Mouse (Mus musculus): ENCODE results near the gene Asna1.

- TF ChIP-seq CTCF (IDR thresholded peaks at IDR 0.05; ENCODE audit: control insufficient read depth, insufficient read depth, insufficient read length) = no peak
- TF ChIP-seq USF1 (IDR thresholded peaks at IDR 0.05; ENCODE audit: low read depth) = no peak
- TF ChIP-seq MAX (IDR thresholded peaks at IDR 0.05) = no peak
- no peak for TF ChIP-seq MYOD1 (IDR thresholded peaks at IDR 0.05; ENCODE audit: control insufficient read depth, insufficient read length, low read depth)
- TF ChIP-seq MYOG (IDR thresholded peaks at IDR 0.05; ENCODE audit: control insufficient read depth, extremely low read depth, insufficient read length) = no peak
- no peak for TF ChIP-seq FOSL1 (IDR thresholded peaks at IDR 0.05; ENCODE audit: insufficient read depth, low read length, poor library complexity, severe bottlenecking)
These were observed 47.4 kb upstream of the Asna1 start for GRCm38 (mm10) chr8:85072364-85072929.
